Mouse (Mus musculus) macrophage (primary cell): ENCODE data around the gene Gbf1. TPM values are rescaled to one million over a fixed set of nuclear protein-coding genes. Genes with fewer than 3 reads are reported as not detected.
"Not testable (repeated sequence)": the region's sequence is repeated elsewhere in the genome, so short reads cannot be mapped to it uniquely, and the experiment has no call there.

Source experiments
- H3K27ac ChIP-seq: fragments of 350-480 bp; formaldehyde crosslinking; 2 replicates; pipeline ENCODE4 v1.9.0; 2021
- H3K36me3 ChIP-seq: fragments of 350-480 bp; formaldehyde crosslinking; 2 replicates; pipeline ENCODE4 v1.9.0; 2021; ENCODE audit errors: inconsistent target
- H3K4me3 ChIP-seq: fragments of 350-480 bp; formaldehyde crosslinking; 2 replicates; pipeline ENCODE4 v1.9.0; 2021; ENCODE audit errors: inconsistent target
- H3K79me2 ChIP-seq: fragments of 350-480 bp; formaldehyde crosslinking; 2 replicates; pipeline ENCODE4 v1.9.0; 2021; ENCODE audit errors: inconsistent target
- WGBS: methylation state at CpG from one replicate; pipeline ENCODE4 v1.1.7; 2026; ENCODE audit warnings: inconsistent platforms; ENCODE audit not compliant: missing documents; 5-methylcytosine and 5-hydroxymethylcytosine counted together
- polyA plus RNA-seq: library from polyadenylated mRNA; stranded (reverse); fragments of 250-400 nt; gene quantifications from 3 replicates; pipeline ENCODE4 v1.2.4, GENCODE M21; 2018; ENCODE audit warnings: inconsistent platforms

The Gbf1 gene
- polyA plus RNA-seq, 1 experiment from 2014 or later = 52.8 TPM

DNA sequence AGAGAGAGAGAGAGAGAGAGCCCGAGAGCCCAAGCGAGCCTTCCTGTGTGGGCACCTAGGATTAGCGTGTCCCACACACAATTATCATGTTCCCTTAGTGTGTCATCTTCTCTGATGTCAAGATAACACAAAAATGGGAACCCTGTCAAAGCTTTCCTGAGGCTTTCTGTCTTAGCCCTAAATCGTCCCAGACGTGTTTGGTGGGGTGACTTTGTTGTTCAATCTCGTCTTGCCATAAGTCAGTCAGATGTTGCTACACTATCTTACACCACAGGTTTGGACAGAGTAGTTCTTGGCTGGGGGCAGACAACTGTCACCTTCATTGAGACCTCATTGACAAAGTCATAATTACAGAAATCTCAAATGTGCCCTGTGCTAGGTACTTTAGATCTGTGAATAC lies 19.7 kb upstream of the Gbf1 start:
- WGBS = 19% methylated on average over 6 of the region's 6 CpGs
- Histone ChIP-seq H3K36me3 (no peaks in the 10 kb centered on the region), H3K27ac (no peak overlapping the region), H3K79me2 (no peaks in the 10 kb centered on the region), H3K4me3 (no peak overlapping the region)

DNA sequence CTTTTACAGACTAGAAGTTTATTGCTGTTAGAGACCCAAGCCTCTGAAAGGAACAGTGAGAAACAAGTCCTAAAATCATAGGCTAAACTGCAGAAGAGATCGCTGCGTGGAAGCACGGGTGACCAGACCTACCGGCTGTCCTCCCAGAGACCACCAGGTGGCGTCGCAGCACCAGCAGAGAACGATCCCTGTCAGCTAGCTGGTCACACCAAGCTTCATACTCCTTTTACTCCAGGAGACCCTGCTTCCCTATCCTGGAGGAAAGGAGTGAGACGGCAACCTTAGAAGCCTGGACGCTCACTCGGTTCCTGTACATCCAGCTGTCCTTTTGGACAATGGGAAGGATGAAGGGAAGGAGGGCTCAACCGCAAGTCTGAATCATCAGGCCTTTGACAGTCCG lies 17.0 kb upstream of the Gbf1 start:
- 3% methylated on average over 10 of the region's 12 CpGs for WGBS
- no peak overlapping the region for H3K4me3 ChIP-seq

GRCm38 (mm10) chr19:46135789-46136638 lies 16.3 kb upstream of the Gbf1 start:
- no peaks in the 10 kb centered on the region for H3K36me3 ChIP-seq
- WGBS = 2% methylated on average over 78 of the region's 79 CpGs
- H3K4me3 ChIP-seq = no peak overlapping the region
- no peak overlapping the region for H3K27ac ChIP-seq
- no peaks in the 10 kb centered on the region for H3K79me2 ChIP-seq

More for the DNA sequence above, 17.0 kb upstream of the Gbf1 start:
- H3K36me3 ChIP-seq = no peaks in the 10 kb centered on the region
- H3K79me2 ChIP-seq = no peaks in the 10 kb centered on the region
- H3K27ac ChIP-seq = no peak overlapping the region

DNA sequence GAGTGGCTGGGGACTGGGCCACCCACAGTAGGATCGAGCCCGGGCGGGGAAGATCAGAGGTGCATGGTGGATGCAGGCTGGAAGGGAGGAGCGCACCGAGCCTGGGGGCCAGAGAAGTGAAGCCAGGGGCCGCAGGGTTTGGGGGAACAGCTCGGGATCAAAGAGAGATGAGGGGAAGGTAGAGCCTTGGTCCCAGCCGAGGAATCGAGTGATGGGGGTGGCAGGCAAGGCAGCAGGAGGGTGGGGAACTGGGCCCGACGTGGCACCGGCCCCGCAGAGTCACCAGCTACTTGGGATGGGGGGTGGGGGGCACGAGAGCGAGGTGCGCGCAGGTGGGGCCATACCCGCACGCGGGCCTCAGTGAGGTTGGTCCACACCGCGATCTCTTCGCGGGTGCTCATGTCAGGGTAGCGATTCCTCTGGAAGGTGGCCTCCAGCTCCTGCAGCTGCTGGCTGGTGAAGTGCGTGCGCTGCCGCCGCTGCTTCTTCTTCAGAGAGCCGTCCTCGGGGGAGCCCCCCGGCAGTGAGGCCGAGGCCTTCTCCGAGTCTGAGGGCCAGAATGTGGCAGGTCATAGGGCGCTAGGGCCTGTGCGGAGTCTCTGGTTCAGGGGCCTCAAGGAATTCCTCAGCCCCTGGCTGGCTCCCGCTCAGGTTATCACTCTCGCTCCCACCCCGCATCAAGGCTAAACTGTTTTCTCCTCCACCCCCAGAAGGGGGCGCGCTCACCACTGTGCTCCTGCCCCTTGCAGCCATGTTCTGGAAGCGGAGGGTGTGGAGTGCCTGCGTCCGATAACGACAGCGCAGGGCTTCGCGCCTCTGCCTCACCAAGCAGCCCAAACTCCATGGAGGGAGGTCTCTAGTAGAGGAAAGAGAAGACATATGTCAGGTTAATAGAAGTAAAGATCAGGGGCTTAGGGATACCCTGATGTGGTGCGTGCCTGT lies 15.4 kb upstream of the Gbf1 start:
- Histone ChIP-seq H3K36me3 (no peaks in the 10 kb centered on the region), H3K4me3 (no peak overlapping the region), H3K79me2 (no peaks in the 10 kb centered on the region), H3K27ac (no peak overlapping the region)
- 2% methylated on average over 42 of the region's 49 CpGs for WGBS

DNA sequence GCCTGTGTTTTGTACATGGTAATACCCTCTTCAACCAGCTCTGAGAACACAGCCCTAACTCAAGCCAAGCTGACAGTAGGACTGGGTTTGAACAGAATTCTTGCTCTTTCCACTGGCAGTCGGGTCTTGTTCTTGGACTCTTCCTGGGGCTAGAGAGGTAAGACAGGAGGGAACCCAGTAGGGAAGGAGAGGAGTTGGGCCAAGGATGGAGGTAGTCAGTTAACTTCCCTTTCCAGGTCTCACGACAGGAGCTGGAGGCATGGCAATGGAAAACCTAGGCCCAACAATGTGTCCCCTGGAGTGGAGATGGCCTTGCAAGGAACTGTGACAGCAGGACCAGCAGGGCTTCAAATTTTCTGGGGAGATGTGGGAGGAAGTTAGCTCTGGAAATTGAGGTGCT lies 12.0 kb upstream of the Gbf1 start:
- 73% methylated on average over 2 of the region's 2 CpGs for WGBS
- Histone ChIP-seq H3K79me2 (no peaks in the 10 kb centered on the region), H3K27ac (no peak overlapping the region), H3K36me3 (no peaks in the 10 kb centered on the region), H3K4me3 (no peak overlapping the region)

DNA sequence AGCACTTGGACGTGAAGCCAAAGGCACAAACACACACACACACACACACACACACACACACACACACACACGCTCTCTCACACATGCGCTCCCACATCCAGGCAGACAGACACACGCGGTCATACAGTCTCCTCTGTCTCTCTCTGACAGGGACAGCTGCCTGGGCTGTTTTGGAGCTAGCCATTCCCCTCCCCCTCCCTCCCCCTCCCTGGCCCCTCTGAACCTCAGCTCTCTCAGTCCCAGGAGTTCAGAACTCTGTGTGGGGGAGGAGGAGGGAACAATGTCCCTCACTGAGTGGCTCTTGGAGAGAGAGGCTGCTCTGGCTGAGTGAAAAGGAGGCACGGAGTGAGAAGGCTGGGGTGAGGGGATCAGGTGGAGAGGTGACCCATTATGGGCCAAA lies 11.2 kb upstream of the Gbf1 start:
- Histone ChIP-seq H3K27ac (no peak overlapping the region), H3K79me2 (no peaks in the 10 kb centered on the region), H3K36me3 (no peaks in the 10 kb centered on the region), H3K4me3 (no peak overlapping the region)
- WGBS = 71% methylated on average over 4 of the region's 6 CpGs

DNA sequence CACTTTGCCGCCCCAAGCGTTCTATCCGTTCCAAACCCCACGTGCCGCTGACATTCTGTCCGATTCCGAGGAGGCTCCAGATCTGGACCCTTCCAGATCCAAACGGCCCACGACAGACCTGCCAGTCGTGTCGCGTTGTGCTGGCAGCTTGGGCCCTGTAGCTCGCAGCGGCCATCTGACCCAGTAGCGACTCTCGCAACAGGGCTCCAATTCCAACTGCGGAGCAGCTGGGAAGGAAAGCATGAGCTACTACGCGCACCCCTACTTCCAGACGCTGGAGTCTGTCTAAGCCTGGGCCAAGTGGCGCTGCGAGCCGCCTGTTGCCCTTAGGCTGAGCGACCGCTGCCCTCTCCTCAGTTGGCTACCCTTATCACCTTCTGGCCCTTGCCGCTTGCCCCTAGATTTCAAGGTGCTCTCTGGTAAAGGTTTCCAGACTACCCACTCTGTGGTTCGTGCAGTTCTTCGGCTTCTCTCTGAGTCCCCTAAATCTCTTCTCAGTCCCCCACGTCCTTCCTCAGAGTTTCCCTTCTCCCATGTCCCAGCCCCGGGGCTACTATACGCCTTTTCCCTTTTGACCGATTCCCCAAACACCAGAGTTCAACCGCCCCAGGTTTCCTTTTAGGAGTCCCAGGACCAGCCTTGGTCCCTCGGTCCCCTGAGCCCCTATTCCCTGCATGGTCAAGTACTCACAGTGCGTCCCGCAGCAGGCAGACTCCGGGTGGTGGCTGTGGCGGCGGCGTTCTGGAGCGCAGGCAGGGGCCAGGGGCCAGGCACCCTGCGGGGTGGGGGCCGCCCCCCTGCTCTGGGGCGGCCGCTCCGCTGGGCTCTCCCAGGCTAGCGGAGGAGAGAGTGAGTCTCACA lies 4.6 kb upstream of the Gbf1 start, which contains the start of gene Pitx3:
Pitx3 (minus strand) TSS at position 816 of the 861 bp plus-strand sequence.
- H3K79me2 ChIP-seq = peaks cover 2% of the 10 kb centered on the region
- no peaks in the 10 kb centered on the region for H3K36me3 ChIP-seq
- WGBS = 5% methylated on average over 44 of the region's 47 CpGs
- no peak within 1 kb of the TSS for H3K27ac ChIP-seq
- H3K4me3 ChIP-seq = peak within 1 kb of the TSS; percentile 5; the same call in 1 of the 2 replicates

- WGBS = 2% methylated on average over 27 of the region's 27 CpGs
- H3K27ac ChIP-seq = no peak overlapping the region
- H3K36me3 ChIP-seq = no peaks in the 10 kb centered on the region
- peak overlapping the region; percentile 5; the same call in 1 of the 2 replicates for H3K4me3 ChIP-seq
- peaks cover 8% of the 10 kb centered on the region for H3K79me2 ChIP-seq
These were observed 3.9 kb upstream of the Gbf1 start for GRCm38 (mm10) chr19:46148372-46148760.

DNA sequence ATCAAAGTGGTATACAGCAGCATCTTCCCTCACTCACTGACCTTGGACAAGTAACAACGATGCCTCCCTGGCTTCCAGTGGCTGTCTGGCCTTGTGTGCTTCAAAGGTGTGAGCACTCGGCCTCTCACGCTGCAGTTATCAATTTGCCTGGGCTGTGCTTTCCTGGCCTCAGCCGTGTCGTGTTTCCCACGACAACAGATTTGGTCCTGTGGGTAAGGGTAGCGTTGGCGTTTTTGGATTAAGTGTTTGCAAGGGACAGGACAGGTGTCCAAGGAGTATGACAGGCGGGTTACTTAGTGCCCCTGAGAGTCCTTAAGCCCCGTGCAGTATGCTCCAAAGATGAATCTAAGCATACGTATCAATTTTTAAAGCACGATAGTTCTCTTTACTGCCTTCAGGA lies 3.2 kb upstream of the Gbf1 start:
- no peak overlapping the region for H3K4me3 ChIP-seq

GRCm38 (mm10) chr19:46165950-46166349 lies 13.6 kb downstream of the Gbf1 start:
- 91% methylated on average over 3 of the region's 3 CpGs for WGBS
- H3K36me3 ChIP-seq = peaks cover 39% of the 10 kb centered on the region
- H3K4me3 ChIP-seq = no peak overlapping the region
- H3K79me2 ChIP-seq = peaks cover 13% of the 10 kb centered on the region
- H3K27ac ChIP-seq = no peak overlapping the region

More for the DNA sequence above, 3.2 kb upstream of the Gbf1 start:
- 35% methylated on average over 12 of the region's 12 CpGs for WGBS
- Histone ChIP-seq H3K27ac (no peak overlapping the region), H3K79me2 (peaks cover 15% of the 10 kb centered on the region), H3K36me3 (no peaks in the 10 kb centered on the region)

GRCm38 (mm10) chr19:46167169-46167568 lies 14.9 kb downstream of the Gbf1 start:
- peaks cover 41% of the 10 kb centered on the region for H3K36me3 ChIP-seq

DNA sequence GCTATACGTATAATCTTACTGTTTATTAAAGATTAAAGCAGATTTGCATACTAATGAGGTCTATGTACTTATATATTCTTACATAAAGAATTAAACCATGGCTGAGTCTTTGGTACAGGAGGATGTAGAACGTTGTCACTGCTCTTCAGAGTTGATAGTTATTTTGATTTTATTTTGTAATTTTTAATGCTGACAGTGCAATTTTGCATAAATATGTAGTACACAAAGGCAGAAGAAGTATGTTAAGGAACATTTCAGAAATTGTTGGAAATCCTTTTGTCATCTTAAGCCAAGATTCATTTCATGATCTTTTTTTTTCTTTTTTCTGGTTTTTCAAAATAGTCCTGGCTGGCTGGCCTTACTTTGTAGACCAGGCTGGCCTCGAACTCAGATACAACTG lies 17.1 kb downstream of the Gbf1 start:
- H3K27ac ChIP-seq = no peak overlapping the region
- WGBS = 100% methylated on average over 3 of the region's 3 CpGs
- H3K79me2 ChIP-seq = no peaks in the 10 kb centered on the region
- peaks cover 25% of the 10 kb centered on the region for H3K36me3 ChIP-seq
- H3K4me3 ChIP-seq = no peak overlapping the region

More at GRCm38 (mm10) chr19:46167169-46167568, 14.9 kb downstream of the Gbf1 start:
- H3K27ac ChIP-seq, H3K79me2 ChIP-seq, H3K4me3 ChIP-seq: not testable (repeated sequence)
- no CpG with 5 or more reads among the region's 2 CpGs for WGBS

- H3K27ac ChIP-seq = no peak overlapping the region
- 100% methylated on average over 1 of the region's 1 CpGs for WGBS
- no peaks in the 10 kb centered on the region for H3K79me2 ChIP-seq
- H3K4me3 ChIP-seq = no peak overlapping the region
- H3K36me3 ChIP-seq = peaks cover 20% of the 10 kb centered on the region
These were observed 17.6 kb downstream of the Gbf1 start for GRCm38 (mm10) chr19:46169913-46170312.

GRCm38 (mm10) chr19:46172541-46172940 lies 20.2 kb downstream of the Gbf1 start:
- Histone ChIP-seq H3K79me2 (no peaks in the 10 kb centered on the region), H3K4me3 (no peak overlapping the region), H3K27ac (no peak overlapping the region), H3K36me3 (peaks cover 5% of the 10 kb centered on the region; the same call in 1 of the 2 replicates)
- WGBS = 60% methylated on average over 4 of the region's 5 CpGs
